Mouse (Mus musculus): Measurements from ENCODE around the gene Insl6. TPM values are rescaled to one million over a fixed set of nuclear protein-coding genes. Genes with fewer than 3 reads are reported as not detected.

Gene Insl6
- polyA plus RNA-seq (2012; ENCODE audit: low replicate concordance), result not detected in 2 replicates

DNA sequence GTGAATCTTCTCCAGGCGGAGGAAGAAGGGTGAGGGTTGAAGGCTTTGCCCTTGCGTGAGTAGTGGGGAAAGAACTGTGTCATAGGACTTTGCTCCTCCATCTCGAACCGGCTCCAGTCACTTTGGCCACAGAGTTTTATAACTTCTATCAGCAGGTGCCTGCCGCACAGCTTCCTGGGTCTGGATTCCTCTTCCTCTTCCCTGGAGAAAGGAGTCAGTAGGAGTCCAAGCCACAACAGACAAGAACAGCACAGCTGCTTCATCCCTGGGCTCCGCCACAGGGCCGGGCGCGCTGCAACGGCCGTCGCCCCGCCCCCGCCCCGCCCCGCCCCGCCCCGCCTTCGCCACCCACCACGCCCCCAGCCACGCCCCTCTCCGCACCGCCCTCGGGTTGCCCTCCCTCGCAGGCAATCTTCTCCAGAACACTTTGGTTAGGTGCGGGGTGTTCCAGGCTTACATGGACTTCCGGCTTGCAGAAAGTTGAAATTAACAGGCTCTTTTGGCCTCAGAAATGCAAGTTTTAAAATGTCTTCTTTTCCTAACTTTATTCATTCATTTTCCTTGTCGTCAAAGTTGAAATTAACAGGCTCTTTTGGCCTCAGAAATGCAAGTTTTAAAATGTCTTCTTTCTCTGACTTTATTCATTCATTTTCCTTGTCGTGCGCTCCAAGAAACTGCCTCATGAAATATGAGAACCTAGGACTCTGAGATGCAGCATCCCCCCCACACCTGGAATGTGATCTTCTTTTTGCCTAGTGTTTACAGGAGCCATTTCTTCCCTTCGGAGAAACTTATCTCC lies at the start of gene Insl6:
Gene Insl6 (minus strand): TSS at position 304 of the 799 bp plus-strand sequence.

DNA sequence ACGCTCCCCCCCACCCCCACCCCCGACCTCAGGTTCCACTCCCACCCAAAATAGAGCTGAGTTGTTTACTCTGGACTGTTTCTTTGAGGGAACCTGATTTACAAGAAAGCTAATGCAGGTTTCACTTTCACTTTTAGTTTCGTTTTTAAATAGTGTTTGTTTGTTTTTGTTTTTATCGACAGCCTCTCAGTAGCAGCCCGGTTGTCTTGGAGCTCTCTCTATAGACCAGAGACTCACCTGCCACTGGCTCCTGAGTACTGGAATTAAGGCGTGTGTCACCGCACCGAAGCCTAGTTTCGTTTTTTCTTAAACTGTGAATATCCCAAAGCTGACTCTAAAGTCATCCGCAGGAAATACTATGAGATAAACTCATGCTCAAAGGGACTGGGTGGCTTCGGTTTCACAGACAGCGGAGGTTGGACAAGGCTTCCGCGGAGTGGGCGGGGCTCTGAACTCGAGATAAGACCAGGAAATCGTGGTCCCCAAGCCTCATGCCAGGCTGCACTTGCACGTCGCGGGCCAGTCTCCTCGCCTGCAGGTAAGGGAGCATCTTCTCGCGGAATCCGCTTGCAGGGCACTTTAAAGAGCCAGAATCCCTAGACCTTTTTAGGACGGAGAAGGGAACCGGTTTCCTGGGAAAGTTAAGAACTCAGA lies 41.9 kb upstream of the Insl6 start, which contains the start of the genes Plgrkt and Cd274:
Gene Plgrkt (minus strand): TSS at position 422 of the 654 bp plus-strand sequence.
Gene Cd274 (plus strand): TSS at position 487 of the 654 bp plus-strand sequence.

DNA sequence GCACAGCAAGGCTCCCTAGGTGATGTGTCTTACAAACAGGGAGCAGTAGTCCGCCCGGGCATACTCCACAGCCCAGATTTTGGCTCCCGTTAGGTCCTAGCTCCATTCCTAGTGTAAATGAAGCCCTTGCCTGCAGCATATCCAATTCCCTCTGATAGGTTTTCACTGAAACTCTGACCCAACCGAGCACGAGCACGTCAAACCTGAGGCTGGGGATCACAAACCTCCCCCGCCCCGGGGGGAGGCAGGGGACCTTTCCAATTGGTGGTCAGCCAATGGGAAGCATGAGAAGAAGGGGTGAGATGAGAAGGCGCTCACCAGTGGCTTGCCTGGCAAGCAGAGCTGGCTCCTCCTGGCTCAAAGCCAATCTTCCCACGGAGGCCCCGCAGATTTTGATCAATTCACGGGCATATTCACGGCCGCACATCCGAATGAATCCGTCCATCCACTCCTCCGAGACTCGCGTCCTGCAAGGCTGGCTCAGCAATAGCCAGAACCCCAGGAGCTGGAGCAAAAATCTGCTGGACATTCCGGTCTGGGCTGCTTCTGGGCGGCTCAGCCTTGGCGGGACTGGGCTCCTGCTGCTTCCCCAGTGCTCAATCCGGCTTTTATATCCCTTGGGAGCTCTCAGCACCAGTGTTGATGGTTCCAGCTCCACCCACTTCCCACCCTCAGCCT lies 9.1 kb upstream of the Insl6 start, which contains the start of gene Rln1:
Gene Rln1 (minus strand): TSS at position 603 of the 678 bp plus-strand sequence.

Other genes starting within 250 kb of the Insl6 start
- gene Rcl1, start 224.0 kb downstream of the Insl6 start, polyA plus RNA-seq (2012; ENCODE audit: low replicate concordance), result 37.3 and 51.3 TPM in 2 replicates
- gene Jak2, start 73.5 kb downstream of the Insl6 start, polyA plus RNA-seq (2012; ENCODE audit: low replicate concordance), result 4.2 and 5.5 TPM in 2 replicates
- gene Rln1, start 9.3 kb upstream of the Insl6 start, polyA plus RNA-seq (2012; ENCODE audit: low replicate concordance), result not detected in 2 replicates
- gene Plgrkt, start 42.0 kb upstream of the Insl6 start, polyA plus RNA-seq (2012; ENCODE audit: low replicate concordance), result 24.9 and 40.1 TPM in 2 replicates
- 0.27 and 0.65 TPM in 2 replicates for gene Cd274, start 42.1 kb upstream of the Insl6 start, polyA plus RNA-seq (2012; ENCODE audit: low replicate concordance)
- gene Pdcd1lg2, start 85.6 kb upstream of the Insl6 start, polyA plus RNA-seq (2012; ENCODE audit: low replicate concordance), result 0.14 TPM in 1 of 2 replicates, not detected in the other
- 5.3 and 9.1 TPM in 2 replicates for gene Ric1, start 196.9 kb upstream of the Insl6 start, polyA plus RNA-seq (2012; ENCODE audit: low replicate concordance)

Data from leukemia stem cell, adult 10-12 weeks (primary cell).